Mouse (Mus musculus): Measurements from ENCODE around the gene Sgpp2. TPM values are rescaled to one million over a fixed set of nuclear protein-coding genes. Genes with fewer than 3 reads are reported as not detected.

Sgpp2 gene
- polyA plus RNA-seq, 1 experiment from 2014 or later: 1.9 TPM

DNA sequence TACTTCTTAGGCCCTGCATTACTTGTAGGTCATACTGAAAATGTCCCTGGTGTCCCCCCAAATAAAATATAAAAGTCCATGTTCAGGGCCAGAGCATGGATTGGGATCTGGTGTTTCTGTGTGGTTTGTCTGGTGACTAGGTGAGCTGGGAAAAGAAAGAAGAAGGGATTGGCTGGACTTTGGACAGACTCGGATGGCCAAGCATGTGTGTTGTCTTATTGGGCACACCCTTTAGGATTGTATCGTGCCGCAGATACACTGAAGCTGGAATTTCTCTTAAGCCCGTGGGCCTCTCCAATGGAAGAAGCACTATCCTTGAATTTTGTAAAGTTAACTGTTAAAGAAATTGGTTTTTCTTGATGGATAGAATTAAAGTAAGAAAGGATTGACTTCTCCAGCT is 91.3 kb downstream of the Sgpp2 start:
- 0 out of 2 replicates have a peak, but pooled peaks cover 1% of the 10 kb centered on the region for H3K4me1 ChIP-seq (ENCODE audit: control insufficient read depth, insufficient read depth, low read length)
- H3K27ac ChIP-seq (ENCODE audit: low read depth, low read length): no peak overlapping the region
- DNase-seq (ENCODE audit: low spot score): no peak
- WGBS: 92% methylated on average over 4 of the region's 4 CpGs
- H3K36me3 ChIP-seq (ENCODE audit: control insufficient read depth, insufficient read depth, low read length): no peaks in the 10 kb centered on the region
- H3K9me3 ChIP-seq (ENCODE audit: control insufficient read depth, low read length): no peaks in the 10 kb centered on the region
- H3K4me3 ChIP-seq (ENCODE audit: low read depth, low read length): no peak overlapping the region
- no peaks in the 10 kb centered on the region for H3K27me3 ChIP-seq (ENCODE audit: control insufficient read depth, insufficient read depth, low read length)
- no peak overlapping the region for H3K4me2 ChIP-seq (ENCODE audit: low read depth)
- no peak for ATAC-seq (ENCODE audit: insufficient read depth, low FRiP score, low TSS enrichment)
- H3K9ac ChIP-seq (ENCODE audit: low read length): no peak overlapping the region

DNA sequence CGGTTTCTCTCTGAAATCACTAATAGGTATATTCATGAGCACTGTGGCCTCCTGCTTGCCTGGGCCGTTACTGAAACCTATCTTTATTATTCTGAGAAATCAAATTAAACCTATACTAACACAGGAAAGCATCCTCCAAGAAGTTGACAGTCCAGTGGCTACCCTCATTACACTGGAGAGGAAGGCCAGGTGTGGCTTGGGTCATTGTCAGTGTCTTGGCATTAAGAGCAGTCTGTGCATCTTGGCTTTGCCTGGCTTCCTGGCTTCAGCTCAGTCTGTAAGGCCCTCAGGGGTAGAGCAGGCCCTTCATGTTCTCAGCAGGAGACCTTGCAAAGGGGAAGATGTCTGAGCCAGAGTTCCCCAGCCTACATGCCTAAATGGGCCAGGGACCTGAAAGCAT is 99.3 kb downstream of the Sgpp2 start:
- no peak for DNase-seq (ENCODE audit: low spot score)
- Histone ChIP-seq H3K27me3 (ENCODE audit: control insufficient read depth, insufficient read depth, low read length) (no peaks in the 10 kb centered on the region), H3K4me3 (ENCODE audit: low read depth, low read length) (no peak overlapping the region), H3K36me3 (ENCODE audit: control insufficient read depth, insufficient read depth, low read length) (no peaks in the 10 kb centered on the region), H3K4me2 (ENCODE audit: low read depth) (no peak overlapping the region), H3K27ac (ENCODE audit: low read depth, low read length) (no peak overlapping the region), H3K9ac (ENCODE audit: low read length) (no peak overlapping the region), H3K4me1 (ENCODE audit: control insufficient read depth, insufficient read depth, low read length) (no peaks in the 10 kb centered on the region), H3K9me3 (ENCODE audit: control insufficient read depth, low read length) (no peaks in the 10 kb centered on the region)
- no peak for ATAC-seq (ENCODE audit: insufficient read depth, low FRiP score, low TSS enrichment)
- 85% methylated on average over 2 of the region's 2 CpGs for WGBS

DNA sequence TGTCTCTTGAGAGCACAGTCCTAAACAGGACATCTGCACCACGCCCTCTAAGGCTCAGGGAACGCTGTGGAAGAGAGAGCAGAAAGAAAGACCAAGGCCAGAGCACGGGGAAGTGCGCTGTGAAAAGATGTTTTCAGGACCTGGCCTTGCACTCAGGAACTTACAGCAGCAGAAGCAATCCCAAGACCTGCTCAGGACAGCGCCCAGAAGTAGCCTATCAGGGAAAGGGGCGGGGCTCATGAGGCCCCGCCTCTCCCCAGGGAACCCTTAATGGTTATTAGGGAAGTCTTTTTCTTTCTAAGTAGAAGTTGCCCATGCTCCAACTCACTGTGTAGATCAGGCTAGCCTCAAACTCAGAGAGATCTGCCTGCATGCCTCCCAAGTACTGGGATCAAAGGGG is 102.5 kb downstream of the Sgpp2 start:
- Histone ChIP-seq H3K36me3 (ENCODE audit: control insufficient read depth, insufficient read depth, low read length) (no peaks in the 10 kb centered on the region), H3K9ac (ENCODE audit: low read length) (no peak overlapping the region), H3K27me3 (ENCODE audit: control insufficient read depth, insufficient read depth, low read length) (no peaks in the 10 kb centered on the region), H3K4me1 (ENCODE audit: control insufficient read depth, insufficient read depth, low read length) (no peaks in the 10 kb centered on the region), H3K9me3 (ENCODE audit: control insufficient read depth, low read length) (no peaks in the 10 kb centered on the region), H3K27ac (ENCODE audit: low read depth, low read length) (no peak overlapping the region), H3K4me3 (ENCODE audit: low read depth, low read length) (no peak overlapping the region), H3K4me2 (ENCODE audit: low read depth) (no peak overlapping the region)
- 25% methylated on average over 7 of the region's 7 CpGs for WGBS
- DNase-seq (ENCODE audit: low spot score): no peak
- no peak for ATAC-seq (ENCODE audit: insufficient read depth, low FRiP score, low TSS enrichment)

DNA sequence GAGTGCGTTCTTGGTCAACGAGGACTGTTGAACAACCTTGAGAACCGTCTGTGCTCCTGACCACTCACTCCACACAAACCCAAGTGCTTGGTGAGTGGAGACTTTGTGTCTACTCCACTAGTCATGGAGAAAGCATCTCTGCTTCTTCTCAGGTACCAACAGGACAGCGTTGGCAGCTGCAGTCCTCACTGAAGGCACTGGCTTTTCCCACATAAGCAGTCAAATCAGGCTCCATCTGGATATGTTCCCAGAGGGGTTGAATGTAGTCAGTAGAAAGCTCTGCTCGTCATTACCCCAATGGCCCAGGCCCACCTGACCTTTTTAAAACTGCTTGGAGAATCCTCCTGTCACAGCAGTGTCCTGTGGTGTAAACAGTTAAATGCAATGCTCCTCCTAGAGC is 104.3 kb downstream of the Sgpp2 start:
- no peak overlapping the region for H3K27ac ChIP-seq (ENCODE audit: low read depth, low read length)
- no peaks in the 10 kb centered on the region for H3K4me1 ChIP-seq (ENCODE audit: control insufficient read depth, insufficient read depth, low read length)
- no peaks in the 10 kb centered on the region for H3K27me3 ChIP-seq (ENCODE audit: control insufficient read depth, insufficient read depth, low read length)
- no peak overlapping the region for H3K9ac ChIP-seq (ENCODE audit: low read length)
- no peak overlapping the region for H3K4me2 ChIP-seq (ENCODE audit: low read depth)
- ATAC-seq (ENCODE audit: insufficient read depth, low FRiP score, low TSS enrichment): no peak
- 83% methylated on average over 5 of the region's 5 CpGs for WGBS
- no peaks in the 10 kb centered on the region for H3K36me3 ChIP-seq (ENCODE audit: control insufficient read depth, insufficient read depth, low read length)
- no peak for DNase-seq (ENCODE audit: low spot score)
- no peaks in the 10 kb centered on the region for H3K9me3 ChIP-seq (ENCODE audit: control insufficient read depth, low read length)
- no peak overlapping the region for H3K4me3 ChIP-seq (ENCODE audit: low read depth, low read length)

DNA sequence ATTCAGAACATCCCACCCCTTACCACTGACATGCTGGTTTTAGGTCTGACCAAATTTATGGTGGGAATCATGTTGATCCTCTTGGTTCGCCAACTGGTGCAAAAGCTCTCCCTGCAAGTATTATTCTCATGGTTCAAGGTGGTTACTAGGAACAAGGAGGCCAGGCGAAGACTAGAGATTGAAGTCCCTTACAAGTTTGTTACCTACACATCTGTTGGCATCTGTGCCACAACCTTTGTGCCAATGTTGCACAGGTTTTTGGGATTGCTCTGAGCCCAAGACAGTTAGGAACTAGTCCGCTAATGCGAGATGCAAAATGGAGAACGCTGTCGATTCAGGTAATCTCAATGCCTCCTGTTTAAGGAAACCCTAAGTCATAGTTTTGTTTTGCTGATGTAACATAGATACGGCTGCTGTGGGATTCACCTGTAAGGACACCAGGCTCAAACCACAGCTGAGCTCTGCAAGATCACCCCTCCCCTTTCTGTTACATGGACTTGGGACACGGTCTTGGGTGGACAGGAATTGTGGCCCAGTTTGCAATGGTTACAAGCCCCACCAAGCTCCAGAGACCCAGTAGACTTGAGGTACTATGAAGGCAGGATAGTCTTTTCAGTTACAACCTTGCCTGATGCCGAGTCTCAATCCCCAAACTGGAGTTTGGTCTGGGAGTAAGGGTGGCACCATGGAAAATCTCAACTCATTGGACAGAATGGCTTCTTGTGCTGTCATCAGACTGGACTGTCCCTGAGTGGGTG is 107.2 kb downstream of the Sgpp2 start:
- Histone ChIP-seq H3K4me2 (ENCODE audit: low read depth) (no peak overlapping the region), H3K36me3 (ENCODE audit: control insufficient read depth, insufficient read depth, low read length) (no peaks in the 10 kb centered on the region), H3K27ac (ENCODE audit: low read depth, low read length) (no peak overlapping the region), H3K9ac (ENCODE audit: low read length) (no peak overlapping the region), H3K4me3 (ENCODE audit: low read depth, low read length) (no peak overlapping the region), H3K9me3 (ENCODE audit: control insufficient read depth, low read length) (no peaks in the 10 kb centered on the region), H3K27me3 (ENCODE audit: control insufficient read depth, insufficient read depth, low read length) (no peaks in the 10 kb centered on the region), H3K4me1 (ENCODE audit: control insufficient read depth, insufficient read depth, low read length) (no peaks in the 10 kb centered on the region)
- DNase-seq (ENCODE audit: low spot score) (no peak), ATAC-seq (ENCODE audit: insufficient read depth, low FRiP score, low TSS enrichment) (no peak)
- 96% methylated on average over 9 of the region's 9 CpGs for WGBS

DNA sequence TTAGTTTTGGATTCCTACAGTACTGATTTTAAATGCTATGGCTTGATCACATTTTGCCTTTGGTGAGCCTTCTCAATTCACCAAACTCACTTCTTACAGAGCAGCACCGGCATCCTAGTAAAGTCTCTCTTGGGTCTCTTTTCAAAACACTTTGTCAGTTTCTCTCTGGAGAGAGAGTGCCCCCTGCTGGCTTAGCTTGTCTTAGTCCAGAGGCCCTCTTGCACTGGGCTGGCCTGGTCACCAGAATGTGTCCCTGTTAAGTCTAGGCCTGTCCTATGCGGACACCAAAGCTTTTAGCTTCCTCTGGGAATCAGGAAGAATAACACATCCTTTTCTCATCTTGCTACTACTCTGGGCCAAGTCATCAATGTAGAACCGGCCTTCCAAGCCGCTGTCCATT is 109.4 kb downstream of the Sgpp2 start:
- ATAC-seq (ENCODE audit: insufficient read depth, low FRiP score, low TSS enrichment): peak; percentile 69

DNA sequence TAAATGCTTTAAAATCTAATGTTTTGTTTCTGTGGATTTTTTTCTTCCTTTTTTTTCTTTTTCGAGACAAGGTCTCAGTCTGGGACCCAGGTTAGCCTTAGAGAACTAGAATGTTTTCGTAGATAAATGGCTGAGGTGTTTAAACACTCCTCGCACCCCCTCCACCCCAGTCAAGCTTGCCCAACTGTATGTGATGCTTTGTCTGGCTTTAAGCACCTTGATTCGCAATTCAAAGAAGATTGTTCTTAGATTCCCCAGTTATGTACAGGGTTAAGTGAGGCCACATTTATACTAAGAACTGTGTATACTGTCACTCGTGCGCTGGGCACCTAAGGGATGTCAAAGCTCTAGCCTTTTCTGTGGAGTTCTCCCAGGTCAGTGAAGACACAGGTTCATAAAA is 110.1 kb downstream of the Sgpp2 start:
- Histone ChIP-seq H3K4me3 (ENCODE audit: low read depth, low read length) (no peak overlapping the region), H3K4me2 (ENCODE audit: low read depth) (no peak overlapping the region), H3K36me3 (ENCODE audit: control insufficient read depth, insufficient read depth, low read length) (no peaks in the 10 kb centered on the region), H3K27ac (ENCODE audit: low read depth, low read length) (no peak overlapping the region), H3K4me1 (ENCODE audit: control insufficient read depth, insufficient read depth, low read length) (no peaks in the 10 kb centered on the region), H3K27me3 (ENCODE audit: control insufficient read depth, insufficient read depth, low read length) (no peaks in the 10 kb centered on the region), H3K9me3 (ENCODE audit: control insufficient read depth, low read length) (no peaks in the 10 kb centered on the region), H3K9ac (ENCODE audit: low read length) (no peak overlapping the region)
- 91% methylated on average over 6 of the region's 6 CpGs for WGBS
- ATAC-seq (ENCODE audit: insufficient read depth, low FRiP score, low TSS enrichment) (no peak), DNase-seq (ENCODE audit: low spot score) (no peak)

More for the DNA sequence above, 109.4 kb downstream of the Sgpp2 start:
- H3K4me2 ChIP-seq (ENCODE audit: low read depth): no peak overlapping the region
- 45% methylated on average over 4 of the region's 4 CpGs for WGBS
- H3K27ac ChIP-seq (ENCODE audit: low read depth, low read length): no peak overlapping the region
- no peaks in the 10 kb centered on the region for H3K36me3 ChIP-seq (ENCODE audit: control insufficient read depth, insufficient read depth, low read length)
- H3K4me3 ChIP-seq (ENCODE audit: low read depth, low read length): no peak overlapping the region
- DNase-seq (ENCODE audit: low spot score): peak; percentile 84
- no peaks in the 10 kb centered on the region for H3K4me1 ChIP-seq (ENCODE audit: control insufficient read depth, insufficient read depth, low read length)
- no peaks in the 10 kb centered on the region for H3K27me3 ChIP-seq (ENCODE audit: control insufficient read depth, insufficient read depth, low read length)
- no peak overlapping the region for H3K9ac ChIP-seq (ENCODE audit: low read length)
- no peaks in the 10 kb centered on the region for H3K9me3 ChIP-seq (ENCODE audit: control insufficient read depth, low read length)

DNA sequence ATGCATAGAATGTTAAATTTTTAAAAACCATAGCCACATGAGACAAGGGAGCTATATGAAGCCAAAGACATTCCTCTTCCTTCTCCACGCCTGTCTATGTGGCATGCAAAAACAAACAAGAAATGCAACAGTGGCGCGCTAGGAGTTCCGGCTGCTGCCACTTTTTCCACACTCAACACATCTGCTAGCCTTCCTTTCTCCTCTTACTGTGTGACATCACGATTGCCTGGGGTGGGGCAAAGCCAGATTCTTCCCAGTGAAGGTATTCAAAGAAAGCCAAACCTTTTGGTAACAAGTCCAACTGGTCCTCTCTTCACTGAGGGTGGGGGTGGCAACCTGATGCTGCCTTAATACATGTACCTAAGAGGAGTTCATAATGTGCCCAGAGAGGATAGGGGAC is 111.6 kb downstream of the Sgpp2 start:
- H3K4me3 ChIP-seq (ENCODE audit: low read depth, low read length): no peak overlapping the region
- WGBS: 80% methylated on average over 5 of the region's 5 CpGs
- no peak overlapping the region for H3K4me2 ChIP-seq (ENCODE audit: low read depth)
- H3K27ac ChIP-seq (ENCODE audit: low read depth, low read length): no peak overlapping the region
- no peak overlapping the region for H3K9ac ChIP-seq (ENCODE audit: low read length)
- DNase-seq (ENCODE audit: low spot score) (no peak), ATAC-seq (ENCODE audit: insufficient read depth, low FRiP score, low TSS enrichment) (no peak)
- no peaks in the 10 kb centered on the region for H3K27me3 ChIP-seq (ENCODE audit: control insufficient read depth, insufficient read depth, low read length)
- no peaks in the 10 kb centered on the region for H3K9me3 ChIP-seq (ENCODE audit: control insufficient read depth, low read length)
- no peaks in the 10 kb centered on the region for H3K36me3 ChIP-seq (ENCODE audit: control insufficient read depth, insufficient read depth, low read length)
- H3K4me1 ChIP-seq (ENCODE audit: control insufficient read depth, insufficient read depth, low read length): no peaks in the 10 kb centered on the region

DNA sequence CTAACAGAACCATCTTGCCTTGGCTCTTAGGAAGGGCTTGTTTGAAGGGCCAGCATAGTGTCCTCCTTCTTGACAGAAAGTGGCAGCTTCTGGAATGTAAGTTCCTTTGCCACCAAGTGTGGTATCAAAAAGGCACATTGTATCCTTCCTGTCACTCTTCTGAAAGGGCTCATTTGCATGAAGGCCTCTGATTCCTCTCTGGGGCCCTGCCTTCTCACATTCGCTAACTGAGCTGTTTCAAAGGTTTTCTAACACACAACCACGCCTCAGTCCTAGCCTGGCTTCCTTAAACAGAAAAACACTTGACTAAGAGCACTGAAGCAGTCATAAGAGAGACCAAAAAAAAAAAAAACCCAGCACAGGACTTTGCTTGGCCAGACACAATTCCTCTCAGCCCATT is 112.4 kb downstream of the Sgpp2 start:
- Histone ChIP-seq H3K4me2 (ENCODE audit: low read depth) (no peak overlapping the region), H3K9me3 (ENCODE audit: control insufficient read depth, low read length) (no peaks in the 10 kb centered on the region), H3K4me3 (ENCODE audit: low read depth, low read length) (no peak overlapping the region), H3K27ac (ENCODE audit: low read depth, low read length) (no peak overlapping the region), H3K36me3 (ENCODE audit: control insufficient read depth, insufficient read depth, low read length) (no peaks in the 10 kb centered on the region), H3K27me3 (ENCODE audit: control insufficient read depth, insufficient read depth, low read length) (no peaks in the 10 kb centered on the region), H3K9ac (ENCODE audit: low read length) (no peak overlapping the region), H3K4me1 (ENCODE audit: control insufficient read depth, insufficient read depth, low read length) (no peaks in the 10 kb centered on the region)
- ATAC-seq (ENCODE audit: insufficient read depth, low FRiP score, low TSS enrichment) (no peak), DNase-seq (ENCODE audit: low spot score) (no peak)
- WGBS: 73% methylated on average over 2 of the region's 2 CpGs

All from neural tube, embryonic 11.5 days (tissue).